Mouse (Mus musculus) heart, adult 2 months (tissue): ENCODE measurements around the gene Rpl18. TPM values are rescaled to one million over a fixed set of nuclear protein-coding genes. Genes with fewer than 3 reads are reported as not detected.
A peak's percentile ranks its signal among the peaks of the same experiment; 100 is the strongest.

Source experiments
- DNase-seq, 2 experiments: peaks; one replicate each; pipeline ENCODE4 v3.0.0; 2021
- H3K27ac ChIP-seq: fragments of 200-600 bp; 2 replicates; pipeline ENCODE4 v1.8.1; 2022
- H3K27me3 ChIP-seq: fragments of 200-500 bp; 2 replicates; pipeline ENCODE4 v1.6.1; 2012; ENCODE audit warnings: mild to moderate bottlenecking, low read length, inconsistent platforms, mixed read lengths; ENCODE audit not compliant: control insufficient read depth, insufficient read depth
- H3K36me3 ChIP-seq: fragments of 200-500 bp; 2 replicates; pipeline ENCODE4 v1.6.1; 2012; ENCODE audit warnings: low read length, inconsistent platforms; ENCODE audit not compliant: control insufficient read depth, insufficient read depth
- H3K4me1 ChIP-seq: fragments of 200-500 bp; 2 replicates; pipeline ENCODE4 v1.6.1; 2011; ENCODE audit warnings: low read length; ENCODE audit not compliant: control insufficient read depth, insufficient read depth
- H3K4me3 ChIP-seq: fragments of 200-600 bp; 2 replicates; pipeline ENCODE4 v1.8.1; 2022
- H3K79me2 ChIP-seq: fragments of 200-500 bp; replicated peaks from 2 replicates; pipeline ENCODE4 v1.6.1; 2012; ENCODE audit warnings: mild to moderate bottlenecking, inconsistent platforms, low read length, moderate library complexity, mixed read lengths; ENCODE audit not compliant: control insufficient read depth, insufficient read depth
- H3K9ac ChIP-seq: fragments of 200-500 bp; 2 replicates; pipeline ENCODE4 v1.6.1; 2012; ENCODE audit warnings: low read depth, mild to moderate bottlenecking, control low read depth, inconsistent platforms, low read length, mixed read lengths
- CTCF ChIP-seq: fragments of 200-600 bp; IDR thresholded peaks from 2 replicates; pipeline ENCODE4 v1.8.1; 2022; ENCODE audit warnings: antibody characterized with exemption, mild to moderate bottlenecking, moderate library complexity
- EP300 ChIP-seq: fragments of 200-500 bp; IDR thresholded peaks from 2 replicates; pipeline ENCODE4 v1.6.1; 2011; ENCODE audit warnings: low read depth, low read length, control low read depth; ENCODE audit not compliant: insufficient read depth
- POLR2A ChIP-seq: fragments of 200-500 bp; IDR thresholded peaks from 2 replicates; pipeline ENCODE4 v1.6.1; 2011; ENCODE audit warnings: mild to moderate bottlenecking, low read depth, low read length, control low read depth; ENCODE audit not compliant: insufficient read depth
- WGBS: fragments of 180-500 bp; shearing (Covaris S2); methylation state at CpG from one replicate; pipeline ENCODE4 v1.1.7; 2018; 5-methylcytosine and 5-hydroxymethylcytosine counted together
- intact Hi-C: fragments of 180-260 bp; cut with DNase I; formaldehyde crosslinking; loops from one replicate; pipeline ENCODE4 v1.15.1; 2025
- polyA plus RNA-seq: library from polyadenylated mRNA; depleted of rRNA; stranded (reverse); fragments of >200 nt; gene quantifications from 2 replicates; pipeline ENCODE4 v1.2.3, GENCODE M21; 2012
- total RNA-seq, 2 experiments: library from RNA; stranded (reverse); gene quantifications; 2 replicates each; pipeline ENCODE4 v1.2.3; 2021

The Rpl18 gene
- total and polyA plus RNA-seq, 3 experiments = 496 to 697 (median 617) TPM

DNA sequence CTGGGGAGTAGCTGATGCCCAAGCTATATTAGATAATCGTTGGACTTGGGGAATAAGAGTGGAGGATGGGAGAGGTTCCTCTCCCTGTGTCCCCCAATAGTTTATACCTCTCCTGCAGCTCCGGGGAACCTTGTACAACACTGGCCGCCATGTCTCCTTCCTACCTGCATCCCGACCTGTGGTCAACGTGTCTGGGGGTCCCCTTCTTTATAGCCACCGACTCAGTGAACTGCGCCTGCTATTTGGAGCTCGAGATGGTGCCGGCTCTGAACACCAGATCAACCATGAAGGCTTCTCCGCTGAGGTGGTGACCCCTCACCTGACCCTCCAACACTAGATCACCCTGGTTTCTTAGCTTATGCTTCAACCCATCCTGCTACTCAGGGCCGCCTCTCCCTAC is 12.9 kb upstream of the Rpl18 start:
- TF ChIP-seq POLR2A (no peak), EP300 (no peak), CTCF (no peak)
- intact Hi-C loops = loop anchor here (5.0 kb wide), 3 partner anchors 175 to 1150 kb away; partner anchors contain the start of genes Nr1h2, Plekha4 and Ppp1r15a
- no peaks in the 10 kb centered on the region for H3K36me3 ChIP-seq
- no peak overlapping the region for H3K4me3 ChIP-seq
- H3K9ac ChIP-seq = no peak overlapping the region
- H3K79me2 ChIP-seq = no peaks in the 10 kb centered on the region
- H3K4me1 ChIP-seq = peaks cover 9% of the 10 kb centered on the region
- H3K27me3 ChIP-seq = 0 out of 2 replicates have a peak, but pooled peaks cover 3% of the 10 kb centered on the region
- 88% methylated on average over 11 of the region's 11 CpGs for WGBS
- H3K27ac ChIP-seq = no peak overlapping the region
- DNase-seq = no peak

DNA sequence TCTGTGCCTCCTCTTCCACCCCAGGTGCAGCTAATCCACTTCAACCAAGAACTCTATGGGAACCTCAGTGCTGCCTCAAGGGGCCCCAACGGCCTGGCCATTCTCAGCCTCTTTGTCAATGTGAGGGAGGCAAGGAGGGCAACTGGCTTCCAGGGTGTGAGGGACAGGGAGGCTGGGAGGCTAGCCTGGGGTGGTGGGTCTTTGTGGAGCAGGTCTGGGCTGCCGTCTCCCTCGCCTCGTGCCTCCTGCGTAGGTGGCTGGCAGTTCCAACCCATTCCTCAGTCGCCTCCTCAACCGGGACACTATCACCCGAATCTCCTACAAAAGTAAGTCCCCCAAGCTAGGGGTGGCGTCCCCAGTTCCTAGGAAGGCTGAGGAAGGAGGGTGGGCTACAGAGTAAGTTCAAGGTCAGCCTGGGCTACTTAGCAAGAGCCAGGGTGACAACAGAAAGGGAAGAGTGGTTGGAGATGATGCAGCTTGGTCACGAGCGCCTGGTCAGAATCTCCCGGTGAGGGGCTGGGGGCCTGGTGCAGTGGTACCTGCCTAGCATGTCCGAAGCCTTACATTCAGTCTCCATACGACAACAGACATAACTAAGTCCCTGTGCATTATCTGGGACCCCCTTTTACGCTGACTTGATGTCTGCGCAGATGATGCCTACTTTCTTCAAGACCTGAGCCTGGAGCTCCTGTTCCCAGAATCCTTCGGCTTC is 12.3 kb upstream of the Rpl18 start:
- 87% methylated on average over 17 of the region's 17 CpGs for WGBS
- TF ChIP-seq EP300 (no peak), POLR2A (no peak), CTCF (no peak)
- no peak overlapping the region for H3K27ac ChIP-seq
- H3K36me3 ChIP-seq = peaks cover 1% of the 10 kb centered on the region; the same call in 1 of the 2 replicates
- 0 out of 2 replicates have a peak, but pooled peaks cover 3% of the 10 kb centered on the region for H3K27me3 ChIP-seq
- peaks cover 9% of the 10 kb centered on the region for H3K4me1 ChIP-seq
- H3K79me2 ChIP-seq = no peaks in the 10 kb centered on the region
- intact Hi-C loops = loop anchor here (5.0 kb wide), 3 partner anchors 176 to 1151 kb away; partner anchors contain the start of genes Nr1h2, Plekha4 and Ppp1r15a
- no peak for DNase-seq
- no peak overlapping the region for H3K4me3 ChIP-seq
- H3K9ac ChIP-seq = no peak overlapping the region

DNA sequence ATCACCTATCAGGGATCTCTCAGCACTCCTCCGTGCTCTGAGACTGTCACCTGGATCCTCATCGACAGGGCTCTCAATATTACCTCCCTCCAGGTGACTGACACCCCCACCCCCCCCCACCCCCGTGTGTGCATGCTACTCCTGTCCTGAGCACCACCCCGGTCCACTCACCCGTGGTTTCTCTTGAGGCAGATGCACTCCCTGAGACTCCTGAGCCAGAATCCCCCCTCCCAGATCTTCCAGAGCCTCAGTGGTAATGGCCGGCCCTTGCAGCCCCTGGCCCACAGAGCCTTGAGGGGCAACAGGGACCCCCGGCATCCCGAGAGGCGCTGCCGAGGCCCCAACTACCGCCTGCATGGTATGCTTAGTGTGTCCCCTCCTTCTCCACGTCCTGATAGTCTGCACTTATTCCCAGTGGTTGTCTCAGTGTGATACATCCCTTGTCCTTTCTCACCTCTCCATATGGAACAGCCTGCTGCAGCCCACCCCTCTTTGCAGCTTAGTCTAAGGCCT is 11.7 kb upstream of the Rpl18 start:
- H3K27ac ChIP-seq = peak overlapping the region; percentile 91
- intact Hi-C loops = loop anchor here (5.0 kb wide), 3 partner anchors 176 to 1151 kb away; partner anchors contain the start of genes Nr1h2, Plekha4 and Ppp1r15a
- H3K79me2 ChIP-seq = no peaks in the 10 kb centered on the region
- peak overlapping the region; percentile 51; the same call in 1 of the 2 replicates for H3K4me3 ChIP-seq
- peak in 1 of 2 experiments; percentile 36 for DNase-seq
- whole genome bisulfite sequencing = 35% methylated on average over 12 of the region's 12 CpGs
- peaks cover 7% of the 10 kb centered on the region for H3K36me3 ChIP-seq
- no peak for TF ChIP-seq CTCF
- TF ChIP-seq EP300 = no peak
- TF ChIP-seq POLR2A = no peak
- peaks cover 15% of the 10 kb centered on the region for H3K4me1 ChIP-seq
- H3K9ac ChIP-seq = peak overlapping the region; percentile 82
- H3K27me3 ChIP-seq = 0 out of 2 replicates have a peak, but pooled peaks cover 3% of the 10 kb centered on the region

DNA sequence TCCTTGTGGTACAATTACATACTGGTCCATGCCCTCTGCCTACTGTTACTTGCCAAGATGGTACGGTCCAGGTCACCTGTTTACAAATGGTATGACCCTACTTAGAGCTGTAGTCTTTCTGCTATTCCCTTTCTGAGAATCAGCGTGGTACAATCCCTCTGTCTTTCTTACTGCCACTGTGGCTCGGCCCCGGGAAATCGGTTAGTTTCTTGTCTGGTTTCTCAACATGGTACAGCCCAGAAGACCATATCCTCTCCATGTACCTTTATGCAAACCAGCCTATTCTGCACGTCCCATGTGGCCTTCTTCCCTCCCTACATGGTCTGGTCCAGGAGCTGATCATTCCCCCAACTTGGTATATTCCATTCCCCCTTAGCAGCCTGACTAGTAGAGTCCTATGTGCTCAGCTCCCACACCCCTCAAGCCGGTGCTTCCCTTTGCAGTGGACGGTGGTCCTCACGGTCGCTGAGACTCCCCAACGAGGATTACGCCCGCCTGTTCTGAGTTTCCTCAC is 11.2 kb upstream of the Rpl18 start:
- peak overlapping the region; percentile 82 for H3K9ac ChIP-seq
- H3K27me3 ChIP-seq = 0 out of 2 replicates have a peak, but pooled peaks cover 3% of the 10 kb centered on the region
- H3K4me1 ChIP-seq = peaks cover 18% of the 10 kb centered on the region
- H3K36me3 ChIP-seq = peaks cover 13% of the 10 kb centered on the region
- peak overlapping the region; percentile 51 for H3K4me3 ChIP-seq
- TF ChIP-seq POLR2A (peak; percentile 99), EP300 (peak; percentile 87), CTCF (no peak)
- no peaks in the 10 kb centered on the region for H3K79me2 ChIP-seq
- WGBS = under 1% methylated on average over 13 of the region's 13 CpGs
- peak overlapping the region; percentile 91 for H3K27ac ChIP-seq
- DNase-seq = peak in 1 of 2 experiments; percentile 68
- intact Hi-C loops = loop anchor here (5.0 kb wide), 3 partner anchors 177 to 1152 kb away; partner anchors contain the start of genes Nr1h2, Plekha4 and Ppp1r15a

DNA sequence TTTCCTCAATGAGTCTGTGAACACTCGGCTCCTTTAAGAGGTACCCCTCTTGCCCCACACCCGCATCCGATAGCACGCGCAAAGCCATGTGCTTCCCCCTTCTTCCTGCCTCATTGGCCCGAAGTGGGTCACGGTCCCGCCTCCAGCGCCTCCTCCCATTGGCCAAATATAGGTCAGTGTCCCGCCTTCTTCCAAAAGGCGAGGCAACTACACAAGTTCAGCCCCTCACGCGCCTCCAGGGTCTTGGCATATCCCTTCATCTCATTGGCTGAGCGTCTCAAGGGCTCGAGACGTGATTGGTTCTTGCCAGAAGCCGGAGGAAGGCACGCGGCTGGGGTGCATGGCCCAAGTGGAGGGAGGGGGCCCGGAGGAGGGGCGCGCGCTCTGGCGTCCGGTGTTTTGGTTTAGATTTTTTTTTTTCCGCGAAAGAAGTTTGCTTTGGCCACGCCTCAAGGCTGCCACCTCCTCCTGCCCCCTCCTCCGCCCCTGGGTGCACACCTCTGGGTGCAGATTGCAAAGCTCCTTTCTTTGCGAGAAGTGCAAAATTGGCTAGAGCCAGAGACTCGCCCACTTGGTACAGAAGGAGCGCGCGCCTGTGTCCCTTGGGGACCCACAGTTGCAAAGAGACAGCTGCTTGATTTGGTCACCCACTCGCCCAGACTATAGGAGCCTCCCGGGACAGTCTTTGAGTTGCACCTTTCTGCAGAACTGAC is 10.4 kb upstream of the Rpl18 start, which contains the start of gene Dbp:
Gene Dbp, plus strand, starts transcription at position 359 of the 713 bp plus-strand sequence.
- H3K79me2 ChIP-seq = no peaks in the 10 kb centered on the region
- under 1% methylated on average over 36 of the region's 36 CpGs for WGBS
- H3K9ac ChIP-seq = peak within 1 kb of the TSS; percentile 97
- peaks cover 20% of the 10 kb centered on the region for H3K36me3 ChIP-seq
- H3K27me3 ChIP-seq = 0 out of 2 replicates have a peak, but pooled peaks cover 2% of the 10 kb centered on the region
- TF ChIP-seq POLR2A (peak; percentile 97), EP300 (peak; percentile 91), CTCF (no peak)
- peak within 1 kb of the TSS; percentile 99 for H3K27ac ChIP-seq
- H3K4me3 ChIP-seq = peak within 1 kb of the TSS; percentile 91
- peak; percentile 97 to 100 for DNase-seq
- intact Hi-C loops = loop anchor here (5.0 kb wide), 3 partner anchors 178 to 1153 kb away; partner anchors contain the start of genes Nr1h2, Plekha4 and Ppp1r15a
- H3K4me1 ChIP-seq = peaks cover 20% of the 10 kb centered on the region
